Mouse (Mus musculus) stomach, postnatal 0 days (tissue): ENCODE measurements around the gene Gkn3.

ENCODE experiments used
- CTCF ChIP-seq: IDR thresholded peaks from 2 replicates; pipeline ENCODE4 v1.5.1; 2016; ENCODE audit warnings: antibody characterized with exemption, low read depth, mild to moderate bottlenecking, moderate library complexity
- EP300 ChIP-seq: optimal IDR thresholded peaks from 2 replicates; pipeline ENCODE3; 2016; ENCODE audit warnings: antibody characterized with exemption

GRCm38 (mm10) chr6:87384761-87385160, 4.0 kb downstream of the Gkn3 start:
- no peak for TF ChIP-seq CTCF
- TF ChIP-seq EP300: no peak
